Mouse (Mus musculus) left cerebral cortex, adult 2 months (tissue): ENCODE measurements around the gene Cnot6. TPM values are rescaled to one million over a fixed set of nuclear protein-coding genes. Genes with fewer than 3 reads are reported as not detected.

ENCODE experiments used
- DNase-seq, 2 experiments: peaks; one replicate each; pipeline ENCODE4 v3.0.0; 2021 to 2022; ENCODE audit warnings: low spot score in 2 of 2, mixed read lengths in 1 of 2; ENCODE audit errors: extremely low spot score in 1 of 2
- H3K27ac ChIP-seq: fragments of 200-600 bp; 2 replicates; pipeline ENCODE4 v1.8.1; 2022
- H3K4me3 ChIP-seq: fragments of 200-600 bp; 2 replicates; pipeline ENCODE4 v1.8.1; 2022
- CTCF ChIP-seq: fragments of 200-600 bp; IDR thresholded peaks from 2 replicates; pipeline ENCODE4 v1.8.1; 2022; ENCODE audit warnings: antibody characterized with exemption, mild to moderate bottlenecking, moderate library complexity
- intact Hi-C: fragments of 180-260 bp; cut with DNase I; formaldehyde crosslinking; loops from one replicate; pipeline ENCODE4 v1.15.1; 2025
- long read RNA-seq, 2 experiments: library from polyadenylated mRNA; stranded (forward); transcript quantifications; one replicate each; pipeline ENCODE4 v2.0.0; 2021; ENCODE audit warnings: borderline mapping rate in 2 of 2
- total RNA-seq, 2 experiments: library from RNA; stranded (reverse); gene quantifications; 2 replicates each; pipeline ENCODE4 v1.2.3; 2021

Gene Cnot6
- 10 to 100 TPM; 48.7 to 50.8 TPM for total RNA-seq
- long read RNA-seq, experiment 1, full-length matches to known transcripts, result 37 of 57 reads
- long read RNA-seq, experiment 1, partial matches to known transcripts, result 3 of 57 reads
- long read RNA-seq, experiment 1, other reads (novel, unspliced or antisense), result 17 of 57 reads
- long read RNA-seq, experiment 2, full-length matches to known transcripts, result 29 of 38 reads
- long read RNA-seq, experiment 2, partial matches to known transcripts, result 0 of 38 reads
- long read RNA-seq, experiment 2, other reads (novel, unspliced or antisense), result 9 of 38 reads

DNA sequence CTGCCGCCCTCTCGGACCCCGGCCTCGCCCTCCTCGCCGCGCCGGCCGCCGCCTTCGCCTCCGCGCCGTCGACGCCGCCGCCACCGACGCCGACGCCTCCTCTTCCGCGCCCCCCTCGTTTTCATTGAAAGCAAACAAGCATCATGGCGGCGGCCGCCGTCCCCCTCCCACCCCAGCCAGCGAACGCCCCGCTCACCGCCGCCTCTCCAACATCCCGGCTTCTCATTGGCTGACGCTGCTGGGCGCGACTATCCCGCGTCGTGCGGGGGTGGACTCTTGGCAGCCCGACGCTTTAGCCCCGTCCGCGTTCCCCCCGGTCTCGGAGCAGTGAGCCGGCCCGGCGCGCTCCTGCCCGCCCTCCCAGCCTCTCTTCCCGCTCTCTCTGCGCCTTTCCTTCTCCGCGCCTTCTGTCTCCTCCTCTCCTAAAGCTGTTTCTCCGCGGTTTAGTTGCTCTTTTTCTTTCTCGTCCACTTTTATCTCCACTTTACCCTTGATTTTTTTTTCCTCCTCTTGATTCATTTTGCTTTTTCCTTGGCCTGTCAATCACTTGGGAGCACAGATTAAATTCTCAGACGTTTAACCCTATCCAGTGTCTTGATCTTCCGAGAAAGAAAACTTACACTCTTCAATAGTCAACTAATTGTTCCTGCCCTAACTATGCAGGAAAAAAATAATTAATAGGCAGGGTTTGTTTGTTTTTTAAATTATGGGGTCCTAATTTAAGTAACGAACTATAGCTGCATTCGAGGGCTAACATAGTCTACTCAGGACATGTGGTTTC lies at the start of gene Cnot6:
Cnot6 (minus strand) TSS at position 169 of the 781 bp plus-strand sequence.
- H3K27ac ChIP-seq, result peak within 1 kb of the TSS; percentile 88
- peak within 1 kb of the TSS; percentile 94 for H3K4me3 ChIP-seq
- intact Hi-C loops, result loop anchor here (5.0 to 10.0 kb wide), 3 partner anchors 60 to 878 kb away; partner anchors contain the start of gene Mapk9
- peak; percentile 98 to 99 for DNase-seq
- no peak for TF ChIP-seq CTCF

DNA sequence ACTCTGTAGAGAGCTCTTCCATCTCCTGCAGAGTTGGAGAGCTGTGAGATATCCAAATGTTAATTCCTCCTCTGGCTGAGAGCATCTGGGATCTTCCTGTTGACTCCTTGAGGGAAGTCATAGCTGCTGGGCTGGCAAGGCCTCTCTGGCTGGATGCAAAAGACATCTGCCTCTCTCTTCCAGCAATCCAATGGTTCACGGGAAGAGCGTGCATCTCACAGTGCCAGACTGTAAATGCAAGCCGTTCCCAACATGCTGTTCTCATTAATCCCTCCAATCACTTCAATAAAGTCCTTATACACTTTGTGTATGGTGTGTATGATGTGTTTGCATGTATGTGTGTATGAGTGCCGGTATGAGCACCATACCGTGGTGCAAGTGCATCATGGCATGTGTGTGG lies 48.6 kb upstream of the Cnot6 start:
- H3K27ac ChIP-seq, result no peak overlapping the region
- no peak overlapping the region for H3K4me3 ChIP-seq
- TF ChIP-seq CTCF, result no peak
- no peak for DNase-seq
- intact Hi-C loops, result no loop called here

DNA sequence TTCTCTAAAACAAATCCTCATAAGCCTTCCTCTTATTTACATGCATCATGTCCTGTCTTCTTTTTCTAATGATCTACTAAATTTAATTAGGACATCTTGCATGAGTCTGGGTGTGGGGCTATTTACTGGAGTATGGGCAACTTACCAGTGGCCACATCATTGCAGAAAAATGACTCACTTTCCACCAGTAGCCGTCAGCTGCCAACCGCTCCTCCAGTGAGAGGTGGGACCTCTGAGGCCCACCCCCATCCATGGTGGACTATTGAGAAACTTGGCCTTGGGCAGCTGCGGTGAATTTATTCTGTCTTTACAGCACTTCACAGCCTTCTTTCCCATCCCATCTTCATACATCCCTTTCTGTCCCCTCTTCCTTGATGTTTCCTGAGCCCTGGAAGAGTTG lies 45.6 kb upstream of the Cnot6 start:
- TF ChIP-seq CTCF, result no peak
- intact Hi-C loops, result no loop called here
- Histone ChIP-seq H3K27ac (no peak overlapping the region), H3K4me3 (no peak overlapping the region)
- DNase-seq, result no peak

DNA sequence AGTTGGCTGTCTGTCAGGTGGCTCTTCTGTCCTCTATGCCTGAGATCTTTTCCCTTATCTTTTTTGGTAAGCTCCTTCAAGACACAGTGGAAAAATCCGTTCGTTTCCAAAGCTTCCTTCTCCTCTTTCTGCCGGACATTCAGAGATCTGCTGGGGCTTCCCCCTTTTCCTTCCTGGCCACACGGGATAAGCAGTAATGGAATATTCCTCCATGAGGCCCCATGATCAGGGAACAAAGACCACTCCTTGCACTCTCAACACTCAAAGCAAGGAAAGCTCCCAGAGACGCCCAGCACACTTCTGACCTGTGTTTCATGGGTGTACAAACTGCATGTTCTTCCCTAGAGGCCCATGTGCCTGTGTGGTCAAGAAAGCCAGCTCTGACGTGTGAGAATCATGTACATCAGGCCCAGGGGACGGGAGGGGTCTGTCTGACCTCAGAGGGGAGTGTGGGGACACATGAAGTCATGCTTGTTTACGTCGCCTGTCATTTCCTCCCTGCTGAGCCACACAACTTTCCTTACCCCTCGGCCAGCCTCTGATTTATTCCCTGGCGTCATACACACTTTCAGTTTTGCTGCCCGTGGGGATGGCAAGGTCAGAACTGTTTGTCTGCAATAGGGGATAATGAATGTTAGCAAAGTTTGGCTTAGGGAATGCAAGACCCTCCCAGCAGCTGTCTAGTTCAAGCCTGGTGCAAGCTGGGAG lies 42.6 kb upstream of the Cnot6 start:
- H3K4me3 ChIP-seq, result no peak overlapping the region
- TF ChIP-seq CTCF, result no peak

DNA sequence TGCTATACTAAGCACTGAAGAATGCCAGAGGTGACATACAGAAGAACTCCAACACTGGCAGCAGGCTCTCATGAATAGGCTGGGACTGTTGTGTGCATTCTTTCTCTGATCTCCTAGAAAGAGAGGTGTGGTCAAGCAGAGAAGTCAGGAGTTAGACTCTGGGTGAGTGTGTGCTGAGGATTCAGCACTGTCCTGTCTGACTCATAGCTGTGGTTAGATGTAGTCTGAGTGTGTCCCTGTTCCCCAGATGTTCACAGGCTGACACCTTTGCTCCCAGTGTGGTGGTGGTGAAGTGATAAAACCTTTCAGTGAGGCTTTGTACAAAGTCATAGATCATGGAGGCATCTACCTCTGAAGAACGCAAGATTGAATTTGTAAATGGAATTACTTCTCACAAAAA lies 34.2 kb upstream of the Cnot6 start:
- intact Hi-C loops, result no loop called here
- TF ChIP-seq CTCF, result no peak
- Histone ChIP-seq H3K4me3 (no peak overlapping the region), H3K27ac (no peak overlapping the region)
- DNase-seq, result no peak

More for the DNA sequence above, 42.6 kb upstream of the Cnot6 start:
- no peak for DNase-seq
- intact Hi-C loops, result no loop called here
- H3K27ac ChIP-seq, result no peak overlapping the region

DNA sequence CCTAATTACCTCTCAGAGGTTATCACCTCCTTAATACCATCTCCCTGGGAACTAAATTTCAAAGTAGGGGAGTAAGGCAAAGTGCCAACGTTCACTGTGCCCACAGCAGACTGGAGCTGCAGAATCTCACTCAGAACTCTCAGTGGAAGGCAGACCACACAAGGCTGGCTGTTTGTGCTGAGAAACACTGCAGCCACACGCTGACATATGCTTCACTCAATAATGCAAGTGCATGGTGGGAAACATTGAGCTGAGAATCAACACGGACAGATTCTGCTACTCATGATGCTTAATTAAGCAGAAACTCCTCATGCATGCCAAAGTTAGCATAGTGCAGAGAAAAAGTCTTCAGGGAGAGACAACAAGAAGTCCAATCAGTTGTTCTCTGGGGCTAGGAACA lies 33.3 kb upstream of the Cnot6 start:
- no peak overlapping the region for H3K27ac ChIP-seq
- no peak overlapping the region for H3K4me3 ChIP-seq
- no peak for TF ChIP-seq CTCF
- intact Hi-C loops, result no loop called here
- no peak for DNase-seq

DNA sequence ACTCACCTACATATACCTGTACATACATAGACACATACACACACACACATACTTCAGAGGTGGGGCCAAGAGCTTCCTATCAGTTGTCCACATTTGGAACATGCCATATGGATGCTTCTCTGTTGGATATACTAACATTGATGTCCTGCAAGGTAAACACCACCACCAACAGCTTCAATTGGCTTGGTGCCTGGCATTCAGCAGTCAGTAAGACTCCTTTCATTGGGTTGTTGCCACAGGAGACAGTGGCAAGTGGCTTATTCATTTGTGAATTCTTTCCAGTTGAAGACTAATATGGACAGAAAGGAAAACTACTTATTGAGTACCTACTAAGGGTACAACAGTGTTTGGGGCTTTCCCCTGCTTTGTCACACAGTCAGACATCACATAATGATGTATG lies 32.5 kb upstream of the Cnot6 start:
- Histone ChIP-seq H3K27ac (no peak overlapping the region), H3K4me3 (no peak overlapping the region)
- no peak for DNase-seq
- no peak for TF ChIP-seq CTCF
- intact Hi-C loops, result no loop called here

DNA sequence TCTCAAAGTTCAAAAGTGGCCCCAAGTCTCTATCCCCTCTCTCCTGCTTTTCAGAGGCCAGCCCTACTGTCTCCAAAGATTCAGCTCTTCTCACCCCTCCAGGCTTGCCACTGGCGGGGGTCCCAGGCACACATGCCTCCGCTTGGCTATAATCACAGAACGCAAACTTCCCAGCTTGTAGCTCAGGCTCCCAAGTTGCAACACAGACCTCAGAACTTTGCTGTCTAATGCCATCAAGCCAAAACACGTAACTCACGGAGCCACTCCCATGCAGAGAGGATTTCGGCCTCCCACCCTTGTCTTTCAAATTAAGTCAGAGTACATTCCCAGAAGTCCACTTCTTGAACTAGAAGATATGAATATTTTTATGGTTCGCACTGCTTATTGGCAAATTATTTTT lies 31.1 kb upstream of the Cnot6 start:
- intact Hi-C loops, result no loop called here
- DNase-seq, result no peak
- no peak overlapping the region for H3K27ac ChIP-seq
- no peak for TF ChIP-seq CTCF
- H3K4me3 ChIP-seq, result no peak overlapping the region

DNA sequence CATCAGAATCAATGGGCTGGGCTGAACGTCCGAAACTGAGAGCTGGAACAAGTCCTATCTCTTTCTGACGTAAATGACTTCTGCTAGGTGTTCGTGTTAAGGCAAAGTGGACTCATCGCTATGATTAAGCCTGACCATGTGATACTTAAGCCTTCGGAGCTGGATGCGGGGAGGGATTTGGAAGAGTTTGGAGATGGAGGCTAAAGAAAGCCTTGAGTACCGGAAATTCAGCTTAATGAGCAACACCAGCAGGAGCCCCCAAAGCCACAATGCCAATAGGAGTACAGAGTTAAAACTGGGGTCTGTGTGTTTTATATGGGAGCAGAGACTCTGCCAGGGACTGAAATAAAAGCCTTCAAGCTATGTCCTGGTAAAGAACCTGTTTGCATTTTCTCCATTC lies 29.7 kb upstream of the Cnot6 start:
- no peak for TF ChIP-seq CTCF
- no peak overlapping the region for H3K4me3 ChIP-seq
- intact Hi-C loops, result no loop called here
- no peak overlapping the region for H3K27ac ChIP-seq
- DNase-seq, result no peak

DNA sequence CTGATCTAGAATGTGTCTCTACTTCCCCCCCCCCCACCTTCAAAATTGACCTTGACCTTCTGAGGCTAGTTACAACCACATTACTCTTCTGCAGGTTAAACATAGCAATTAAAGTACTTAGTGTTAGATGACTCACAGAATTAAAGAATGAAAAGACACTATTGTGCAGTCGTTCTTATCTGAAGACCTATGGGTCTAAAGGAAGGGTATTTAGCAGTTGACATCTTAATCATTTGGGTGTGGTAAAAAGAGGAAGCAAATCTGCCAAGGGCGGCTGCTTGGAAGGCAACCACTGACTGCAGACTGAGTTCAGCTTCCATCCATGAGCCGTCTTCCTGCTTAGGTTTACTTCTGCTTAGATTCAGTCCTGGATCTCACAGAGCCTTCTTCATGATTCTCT lies 27.3 kb upstream of the Cnot6 start:
- Histone ChIP-seq H3K4me3 (no peak overlapping the region), H3K27ac (no peak overlapping the region)
- no peak for TF ChIP-seq CTCF
- no peak for DNase-seq
- intact Hi-C loops, result no loop called here

DNA sequence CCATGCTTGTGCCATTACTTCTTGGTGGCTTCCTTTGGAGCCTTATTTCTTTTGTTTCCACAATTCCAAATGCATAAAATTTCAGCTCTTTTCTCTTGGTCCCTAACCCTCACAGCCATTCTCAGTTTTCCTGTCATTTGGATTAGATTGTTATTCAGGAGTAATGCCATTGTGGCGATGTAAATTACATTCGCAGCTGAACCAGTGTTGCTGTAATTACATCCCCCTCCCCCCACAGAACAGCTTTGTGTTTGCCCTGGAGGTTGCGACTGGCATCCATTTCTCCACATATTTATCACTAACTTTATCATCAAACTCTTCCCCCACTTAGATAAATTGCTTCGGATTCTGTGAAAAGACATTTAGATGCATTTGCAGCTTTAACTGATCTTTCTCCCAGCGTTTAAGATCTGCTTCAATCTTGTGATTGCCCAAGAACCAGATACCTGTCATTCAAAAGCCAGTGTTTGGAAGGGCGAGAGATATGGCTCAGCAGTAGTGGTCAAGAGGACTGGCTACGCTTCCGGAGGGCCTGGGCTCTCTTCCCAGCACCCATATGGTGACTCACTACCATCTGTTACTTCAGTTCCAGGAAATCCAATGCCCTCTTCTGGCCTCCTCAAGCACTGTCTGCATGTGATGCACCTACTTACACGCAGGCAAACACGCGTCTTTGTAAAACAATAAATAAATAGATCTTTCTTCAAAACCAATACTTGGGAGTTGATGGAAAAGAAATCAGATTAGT lies 26.3 kb upstream of the Cnot6 start:
- TF ChIP-seq CTCF, result no peak
- intact Hi-C loops, result no loop called here
- no peak overlapping the region for H3K27ac ChIP-seq
- H3K4me3 ChIP-seq, result no peak overlapping the region
- DNase-seq, result no peak
